Mouse (Mus musculus) adrenal gland, postnatal 14 days (tissue): ENCODE results near the gene Espl1. TPM values are rescaled to one million over a fixed set of nuclear protein-coding genes. Genes with fewer than 3 reads are reported as not detected.

Experiments
- total RNA-seq: library from RNA; stranded (reverse); gene quantifications from 2 replicates; pipeline ENCODE4 v1.2.3, GENCODE M21; 2021

Gene Espl1
- total RNA-seq, 1 experiment from 2014 or later: 6.6 TPM

Other genes starting within 250 kb of the Espl1 start
- 224 and 250 TPM in 2 replicates for gene Eif4b, start 222.5 kb upstream of the Espl1 start, total RNA-seq
- 83.0 and 121 TPM in 2 replicates for gene Tns2, start 195.9 kb upstream of the Espl1 start, total RNA-seq
- 23.3 and 30.8 TPM in 2 replicates for gene Spryd3, start 160.0 kb upstream of the Espl1 start, total RNA-seq
- 45.7 and 48.0 TPM in 2 replicates for gene Igfbp6, start 151.9 kb upstream of the Espl1 start, total RNA-seq
- gene Soat2, start 145.7 kb upstream of the Espl1 start, total RNA-seq: 0.26 and 4.7 TPM in 2 replicates
- 58.4 and 83.0 TPM in 2 replicates for gene Zfp740, start 93.0 kb upstream of the Espl1 start, total RNA-seq
- gene Csad, start 91.5 kb upstream of the Espl1 start, total RNA-seq: 115 and 120 TPM in 2 replicates
- gene Itgb7, start 64.3 kb upstream of the Espl1 start, total RNA-seq: 3.0 and 18.4 TPM in 2 replicates
- 25.5 and 27.8 TPM in 2 replicates for gene Rarg, start 38.7 kb upstream of the Espl1 start, total RNA-seq
- not detected in 2 replicates for gene Gm9918, start 25.7 kb upstream of the Espl1 start, total RNA-seq
- gene Mfsd5, start 16.8 kb upstream of the Espl1 start, total RNA-seq: 29.9 and 34.3 TPM in 2 replicates
- gene Pfdn5, start 29.9 kb downstream of the Espl1 start, total RNA-seq: 330 and 361 TPM in 2 replicates
- 52.7 and 59.2 TPM in 2 replicates for gene Myg1, start 35.4 kb downstream of the Espl1 start, total RNA-seq
- 22.5 and 23.2 TPM in 2 replicates for gene Aaas, start 54.5 kb downstream of the Espl1 start, total RNA-seq
- gene Sp7, start 70.9 kb downstream of the Espl1 start, total RNA-seq: not detected in 2 replicates
- gene Sp1, start 109.9 kb downstream of the Espl1 start, total RNA-seq: 72.6 and 73.7 TPM in 2 replicates
- 1.5 and 1.6 TPM in 2 replicates for gene Amhr2, start 149.1 kb downstream of the Espl1 start, total RNA-seq
- gene Prr13, start 162.8 kb downstream of the Espl1 start, total RNA-seq: 75.6 and 89.5 TPM in 2 replicates
- 726 and 812 TPM in 2 replicates for gene Pcbp2, start 174.3 kb downstream of the Espl1 start, total RNA-seq
- gene Gm10337, start 207.5 kb downstream of the Espl1 start, total RNA-seq: not detected in 2 replicates
- 8.2 and 9.4 TPM in 2 replicates for gene Map3k12, start 220.8 kb downstream of the Espl1 start, total RNA-seq
- 34.2 and 35.0 TPM in 2 replicates for gene Tarbp2, start 221.9 kb downstream of the Espl1 start, total RNA-seq
- 4.1 and 4.8 TPM in 2 replicates for gene Npff, start 228.7 kb downstream of the Espl1 start, total RNA-seq